Mouse (Mus musculus): ENCODE measurements around the gene Ttc28.

DNA sequence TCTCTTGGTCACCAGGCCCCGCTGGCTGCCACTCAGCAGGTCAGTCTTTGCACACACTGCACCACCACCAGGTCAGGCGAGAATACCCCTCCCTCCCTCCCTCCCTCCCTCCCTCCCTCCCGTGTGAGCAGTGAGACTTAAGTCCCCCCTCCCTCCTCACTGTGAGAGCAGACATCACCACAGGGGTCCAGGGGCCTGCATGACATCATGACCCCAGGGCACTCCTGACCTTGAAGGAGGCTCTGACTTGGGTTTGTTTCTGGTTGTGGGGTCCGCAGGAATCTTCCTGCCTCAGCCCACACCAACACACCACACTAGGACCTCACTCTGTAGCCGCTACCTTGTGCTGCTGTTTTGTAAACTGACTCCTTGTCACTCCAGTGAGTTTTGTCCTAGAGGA is 408.0 kb downstream of the Ttc28 start:
- no peak for TF ChIP-seq GATA1 (IDR thresholded peaks at IDR 0.05; ENCODE audit: low read length)
- no peak for TF ChIP-seq TAL1 (IDR thresholded peaks at IDR 0.05; ENCODE audit: low read length)

All from erythroblast, embryonic 14.5 days (primary cell).